Mouse (Mus musculus) midbrain, embryonic 14.5 days (tissue): ENCODE results near the gene Zfp775. TPM values are rescaled to one million over a fixed set of nuclear protein-coding genes. Genes with fewer than 3 reads are reported as not detected.

Experiments used
- ATAC-seq: fragments of 200-750 bp; cut with Nextera tagmentation; 2 replicates; pipeline ENCODE4 v1.8.0; 2017; ENCODE audit warnings: moderate number of reproducible peaks, moderate library complexity; ENCODE audit not compliant: low FRiP score, low TSS enrichment
- DNase-seq: peaks from one replicate; pipeline ENCODE4 v3.0.0-alpha.2; 2015
- H3K27ac ChIP-seq: fragments of 300-500 bp; sonication (generic); replicated peaks from 2 replicates; pipeline ENCODE4 v1.5.1; 2014; ENCODE audit warnings: mild to moderate bottlenecking, low read depth, low read length, moderate library complexity
- H3K27me3 ChIP-seq: fragments of 300-500 bp; sonication (generic); 2 replicates; pipeline ENCODE4 v1.6.1; 2014; ENCODE audit warnings: low read length, control low read depth, mixed read lengths; ENCODE audit not compliant: control insufficient read depth, insufficient read depth
- H3K36me3 ChIP-seq: fragments of 300-500 bp; sonication (generic); 2 replicates; pipeline ENCODE4 v1.6.1; 2014; ENCODE audit warnings: low read length, control low read depth; ENCODE audit not compliant: control insufficient read depth, insufficient read depth
- H3K4me1 ChIP-seq: fragments of 300-500 bp; sonication (generic); 2 replicates; pipeline ENCODE4 v1.6.1; 2014; ENCODE audit warnings: mild to moderate bottlenecking, antibody characterized with exemption, low read length, control low read depth; ENCODE audit not compliant: control insufficient read depth, insufficient read depth
- H3K4me2 ChIP-seq: fragments of 300-500 bp; sonication (generic); 2 replicates; pipeline ENCODE4 v1.6.1; 2014; ENCODE audit warnings: mild to moderate bottlenecking, low read length, moderate library complexity
- H3K4me3 ChIP-seq: fragments of 300-500 bp; sonication (generic); replicated peaks from 2 replicates; pipeline ENCODE4 v1.5.1; 2014; ENCODE audit warnings: low read depth, low read length
- H3K9ac ChIP-seq: fragments of 300-500 bp; sonication (generic); replicated peaks from 2 replicates; pipeline ENCODE4 v1.6.1; 2014; ENCODE audit warnings: mild to moderate bottlenecking, low read length, moderate library complexity
- H3K9me3 ChIP-seq: fragments of 300-500 bp; sonication (generic); 2 replicates; pipeline ENCODE4 v1.6.1; 2016; ENCODE audit warnings: low read length, control low read depth, mixed read lengths; ENCODE audit not compliant: control insufficient read depth
- WGBS: fragments of 180-500 bp; shearing (Covaris S2); extraction: QIAGEN DNeasy Blood & Tissue Kit; methylation state at CpG from one replicate; pipeline ENCODE4 v1.1.7; 2014; 5-methylcytosine and 5-hydroxymethylcytosine counted together
- polyA plus RNA-seq: library from polyadenylated mRNA; unstranded; fragments of >200 nt; fragmentation: Nextera tagmentation; extraction: Ambion mirVana; gene quantifications from 2 replicates; pipeline ENCODE4 v1.2.1, GENCODE M21; 2014

The Zfp775 gene
- polyA plus RNA-seq, 1 experiment from 2014 or later: 17.5 TPM

- no peak for ATAC-seq
- Histone ChIP-seq H3K36me3 (peaks cover 46% of the 10 kb centered on the region), H3K27ac (no peak overlapping the region)
Observed at GRCm38 (mm10) chr6:48595278-48595677, 6.6 kb upstream of the Zfp775 start.

GRCm38 (mm10) chr6:48596545-48597232 is 5.2 kb upstream of the Zfp775 start:
- H3K4me3 ChIP-seq: no peak overlapping the region
- WGBS: 97% methylated on average over 45 of the region's 45 CpGs

More at GRCm38 (mm10) chr6:48595278-48595677, 6.6 kb upstream of the Zfp775 start:
- Histone ChIP-seq H3K9me3 (peaks cover 18% of the 10 kb centered on the region), H3K27me3 (no peaks in the 10 kb centered on the region), H3K4me1 (peaks cover 16% of the 10 kb centered on the region), H3K4me2 (peak overlapping the region; percentile 72), H3K4me3 (no peak overlapping the region), H3K9ac (no peak overlapping the region)
- 32% methylated on average over 1 of the region's 1 CpGs for WGBS
- DNase-seq: no peak

GRCm38 (mm10) chr6:48597233-48597625 is 4.6 kb upstream of the Zfp775 start:
- Histone ChIP-seq H3K27me3 (no peaks in the 10 kb centered on the region), H3K4me1 (peaks cover 21% of the 10 kb centered on the region), H3K9me3 (peaks cover 18% of the 10 kb centered on the region), H3K36me3 (peaks cover 47% of the 10 kb centered on the region), H3K27ac (no peak overlapping the region), H3K4me2 (no peak overlapping the region), H3K9ac (no peak overlapping the region), H3K4me3 (no peak overlapping the region)
- ATAC-seq (no peak), DNase-seq (no peak)
- 96% methylated on average over 27 of the region's 27 CpGs for WGBS

More at GRCm38 (mm10) chr6:48596545-48597232, 5.2 kb upstream of the Zfp775 start:
- DNase-seq (no peak), ATAC-seq (no peak)
- Histone ChIP-seq H3K9ac (no peak overlapping the region), H3K4me1 (peaks cover 21% of the 10 kb centered on the region), H3K4me2 (no peak overlapping the region), H3K36me3 (peaks cover 47% of the 10 kb centered on the region), H3K9me3 (peaks cover 18% of the 10 kb centered on the region), H3K27ac (no peak overlapping the region), H3K27me3 (no peaks in the 10 kb centered on the region)

- H3K9ac ChIP-seq: no peak overlapping the region; the same call in 1 of the 2 replicates
- H3K27ac ChIP-seq: peak overlapping the region; percentile 92
- peaks cover 18% of the 10 kb centered on the region for H3K9me3 ChIP-seq
- H3K4me1 ChIP-seq: peaks cover 15% of the 10 kb centered on the region
- DNase-seq (no peak), ATAC-seq (no peak)
- WGBS: 97% methylated on average over 1 of the region's 1 CpGs
- H3K4me3 ChIP-seq: no peak overlapping the region
- no peaks in the 10 kb centered on the region for H3K27me3 ChIP-seq
- H3K4me2 ChIP-seq: no peak overlapping the region
- peaks cover 47% of the 10 kb centered on the region for H3K36me3 ChIP-seq
Observed at GRCm38 (mm10) chr6:48600594-48600993, 1.3 kb upstream of the Zfp775 start.

GRCm38 (mm10) chr6:48602080-48602741 is 348 bp downstream of the Zfp775 start:
- Histone ChIP-seq H3K4me3 (peak overlapping the region; percentile 80), H3K36me3 (peaks cover 31% of the 10 kb centered on the region), H3K9me3 (peaks cover 8% of the 10 kb centered on the region), H3K4me1 (peaks cover 15% of the 10 kb centered on the region), H3K9ac (peak overlapping the region; percentile 89), H3K27me3 (no peaks in the 10 kb centered on the region), H3K27ac (peak overlapping the region; percentile 92), H3K4me2 (peak overlapping the region; percentile 92)
- 2% methylated on average over 28 of the region's 28 CpGs for WGBS
- peak; percentile 66 for DNase-seq
- ATAC-seq: peak; percentile 82

- whole genome bisulfite sequencing: 66% methylated on average over 2 of the region's 2 CpGs
Observed at GRCm38 (mm10) chr6:48608124-48608523, 6.3 kb downstream of the Zfp775 start.

GRCm38 (mm10) chr6:48609512-48609911 is 7.6 kb downstream of the Zfp775 start:
- DNase-seq: no peak
- no peaks in the 10 kb centered on the region for H3K4me1 ChIP-seq

More at GRCm38 (mm10) chr6:48608124-48608523, 6.3 kb downstream of the Zfp775 start:
- H3K27me3 ChIP-seq: no peaks in the 10 kb centered on the region
- H3K27ac ChIP-seq: no peak overlapping the region
- H3K4me1 ChIP-seq: peaks cover 1% of the 10 kb centered on the region
- H3K9ac ChIP-seq: no peak overlapping the region
- H3K4me2 ChIP-seq: no peak overlapping the region
- peaks cover 3% of the 10 kb centered on the region; the same call in 1 of the 2 replicates for H3K36me3 ChIP-seq
- DNase-seq (no peak), ATAC-seq (no peak)
- H3K9me3 ChIP-seq: no peaks in the 10 kb centered on the region
- H3K4me3 ChIP-seq: no peak overlapping the region

GRCm38 (mm10) chr6:48610657-48611056 is 8.8 kb downstream of the Zfp775 start:
- no peak for ATAC-seq
- Histone ChIP-seq H3K9me3 (no peaks in the 10 kb centered on the region), H3K27ac (no peak overlapping the region), H3K4me2 (no peak overlapping the region), H3K4me1 (no peaks in the 10 kb centered on the region), H3K36me3 (peaks cover 24% of the 10 kb centered on the region), H3K4me3 (no peak overlapping the region), H3K9ac (no peak overlapping the region), H3K27me3 (no peaks in the 10 kb centered on the region)
- WGBS: 83% methylated on average over 3 of the region's 3 CpGs
- no peak for DNase-seq

More at GRCm38 (mm10) chr6:48609512-48609911, 7.6 kb downstream of the Zfp775 start:
- no peak overlapping the region for H3K4me3 ChIP-seq
- ATAC-seq: no peak
- 59% methylated on average over 7 of the region's 7 CpGs for WGBS
- no peaks in the 10 kb centered on the region for H3K27me3 ChIP-seq
- no peak overlapping the region for H3K4me2 ChIP-seq
- H3K27ac ChIP-seq: no peak overlapping the region
- no peak overlapping the region for H3K9ac ChIP-seq
- H3K36me3 ChIP-seq: peaks cover 17% of the 10 kb centered on the region
- no peaks in the 10 kb centered on the region for H3K9me3 ChIP-seq
